Mouse (Mus musculus): ENCODE data around the gene Gclc. TPM values are rescaled to one million over a fixed set of nuclear protein-coding genes. Genes with fewer than 3 reads are reported as not detected.
"Not testable (repeated sequence)": the region's sequence is repeated elsewhere in the genome, so short reads cannot be mapped to it uniquely, and the experiment has no call there.

The Gclc gene
- polyA plus RNA-seq, 1 experiment from 2014 or later: 26.8 TPM

DNA sequence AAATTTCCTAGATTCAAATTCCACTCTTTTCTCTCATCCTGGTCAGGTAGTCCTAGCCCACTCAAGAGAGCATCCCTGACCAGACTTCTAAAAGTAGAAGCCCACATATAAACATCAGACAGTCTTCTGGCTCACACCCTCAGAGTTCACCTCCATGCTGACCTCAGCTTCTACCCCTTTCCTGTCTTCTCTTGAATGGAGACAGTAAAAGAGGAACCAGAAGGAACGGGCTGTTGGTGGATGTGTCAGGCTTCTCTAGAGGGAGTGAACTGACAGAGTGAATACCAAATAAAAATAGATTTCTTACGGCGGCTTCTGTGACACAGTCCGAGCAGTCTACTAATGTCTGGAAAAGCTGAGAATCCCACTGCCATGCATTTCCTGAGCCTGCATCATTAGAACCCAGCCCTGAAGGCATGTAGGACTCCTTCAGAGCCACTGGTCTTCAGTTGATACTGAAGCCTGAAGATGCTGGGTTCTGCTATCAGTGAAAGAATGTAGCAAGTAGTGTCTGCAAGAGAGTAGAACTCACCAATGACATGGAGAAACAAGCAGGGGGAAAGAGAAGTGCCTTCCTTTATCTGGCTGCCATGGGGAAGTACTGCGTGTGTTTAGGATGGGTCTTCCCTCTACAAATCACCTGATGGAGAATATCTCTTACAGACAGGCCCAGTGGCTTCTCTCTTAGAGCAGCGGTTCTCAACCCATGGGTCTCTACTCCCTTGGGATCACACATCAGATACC lies 16.9 kb upstream of the Gclc start:
- Histone ChIP-seq H3K4me3 (ENCODE audit: low read length) (no peak overlapping the region), H3K27me3 (ENCODE audit: insufficient read depth, low read length) (no peaks in the 10 kb centered on the region), H3K4me1 (ENCODE audit: insufficient read depth, low read length) (no peaks in the 10 kb centered on the region), H3K9me3 (ENCODE audit: low read length) (peaks cover 12% of the 10 kb centered on the region; the same call in 1 of the 2 replicates), H3K9ac (replicated peaks; ENCODE audit: low read length) (no peak overlapping the region), H3K36me3 (ENCODE audit: insufficient read depth, low read length) (no peaks in the 10 kb centered on the region), H3K4me2 (replicated peaks; ENCODE audit: low read depth, low read length) (no peak overlapping the region), H3K27ac (ENCODE audit: low read length) (no peak overlapping the region)
- no peak for ATAC-seq (ENCODE audit: low FRiP score, low TSS enrichment)
- WGBS: 79% methylated on average over 6 of the region's 6 CpGs

DNA sequence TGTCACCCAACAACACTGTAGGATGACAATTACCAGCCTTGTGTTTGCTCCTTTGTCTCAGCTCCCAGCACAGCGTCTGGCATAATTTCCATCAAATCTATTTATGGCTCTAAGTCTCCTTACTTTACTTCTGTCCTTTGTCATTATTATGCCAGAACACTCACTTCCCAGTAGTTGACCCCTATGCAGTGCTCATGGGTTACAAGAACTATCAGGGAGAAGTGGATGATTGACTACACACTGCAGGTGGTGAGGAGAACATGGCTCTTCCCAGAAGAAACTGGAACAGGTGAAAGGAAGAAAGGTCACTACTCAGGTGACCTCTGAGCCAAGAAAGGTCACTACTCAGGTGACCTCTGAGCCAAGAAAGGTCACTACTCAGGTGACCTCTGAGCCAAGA lies 12.9 kb upstream of the Gclc start:
- Histone ChIP-seq H3K27ac (ENCODE audit: low read length) (no peak overlapping the region), H3K4me2 (replicated peaks; ENCODE audit: low read depth, low read length) (no peak overlapping the region), H3K4me1 (ENCODE audit: insufficient read depth, low read length) (peaks cover 3% of the 10 kb centered on the region; the same call in 1 of the 2 replicates), H3K36me3 (ENCODE audit: insufficient read depth, low read length) (no peaks in the 10 kb centered on the region), H3K9me3 (ENCODE audit: low read length) (no peaks in the 10 kb centered on the region), H3K9ac (replicated peaks; ENCODE audit: low read length) (no peak overlapping the region), H3K4me3 (ENCODE audit: low read length) (no peak overlapping the region), H3K27me3 (ENCODE audit: insufficient read depth, low read length) (no peaks in the 10 kb centered on the region)
- ATAC-seq (ENCODE audit: low FRiP score, low TSS enrichment): no peak
- 64% methylated on average over 1 of the region's 1 CpGs for WGBS

DNA sequence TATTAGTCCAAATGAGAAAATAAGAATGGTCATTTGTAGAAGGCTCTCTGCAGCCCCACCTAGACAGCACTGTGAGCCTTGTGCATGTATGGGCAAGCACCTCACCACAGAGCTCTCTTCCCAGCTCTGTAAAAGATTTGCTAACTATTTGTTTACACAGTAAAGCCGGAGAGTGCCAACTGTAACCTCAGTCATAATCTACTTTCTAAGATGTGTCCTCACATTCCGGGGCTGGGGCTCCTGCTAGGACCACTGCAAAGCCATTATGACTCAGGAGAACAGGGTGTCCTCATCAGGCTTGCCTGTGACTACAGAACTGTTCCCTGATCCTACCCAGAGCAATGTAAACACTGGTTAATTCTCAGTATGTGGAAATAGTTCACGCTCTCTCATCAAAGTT lies 9.5 kb upstream of the Gclc start:
- Histone ChIP-seq H3K4me1 (ENCODE audit: insufficient read depth, low read length) (peaks cover 3% of the 10 kb centered on the region; the same call in 1 of the 2 replicates), H3K4me3 (ENCODE audit: low read length) (no peak overlapping the region), H3K4me2 (replicated peaks; ENCODE audit: low read depth, low read length) (no peak overlapping the region), H3K27me3 (ENCODE audit: insufficient read depth, low read length) (no peaks in the 10 kb centered on the region), H3K9ac (replicated peaks; ENCODE audit: low read length) (no peak overlapping the region), H3K9me3 (ENCODE audit: low read length) (no peaks in the 10 kb centered on the region), H3K36me3 (ENCODE audit: insufficient read depth, low read length) (no peaks in the 10 kb centered on the region), H3K27ac (ENCODE audit: low read length) (no peak overlapping the region)
- WGBS: 49% methylated on average over 3 of the region's 3 CpGs
- peak; percentile 69 for ATAC-seq (ENCODE audit: low FRiP score, low TSS enrichment)

DNA sequence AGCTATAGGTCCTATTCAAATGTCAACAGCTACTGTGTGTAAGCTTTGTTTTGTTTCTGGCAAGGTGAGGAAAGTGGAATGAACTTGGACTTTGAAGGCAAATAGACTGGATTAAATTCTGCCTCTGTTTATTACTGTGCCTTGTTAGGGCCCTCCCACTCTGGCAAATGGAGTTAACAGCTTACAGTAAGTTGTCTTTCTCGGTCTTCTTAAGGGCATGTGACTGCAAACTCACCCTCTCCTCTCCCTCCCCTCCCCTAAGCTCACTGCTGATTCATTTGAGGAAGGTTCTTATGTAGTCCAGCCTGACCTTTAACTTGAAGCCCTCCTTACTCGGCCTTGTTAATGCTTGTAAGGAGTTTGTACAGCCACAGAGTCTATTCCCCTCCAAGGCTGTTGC lies 8.0 kb upstream of the Gclc start:
- Histone ChIP-seq H3K9ac (replicated peaks; ENCODE audit: low read length) (no peak overlapping the region), H3K36me3 (ENCODE audit: insufficient read depth, low read length) (no peaks in the 10 kb centered on the region), H3K27me3 (ENCODE audit: insufficient read depth, low read length) (no peaks in the 10 kb centered on the region), H3K4me2 (replicated peaks; ENCODE audit: low read depth, low read length) (no peak overlapping the region), H3K4me3 (ENCODE audit: low read length) (no peak overlapping the region), H3K4me1 (ENCODE audit: insufficient read depth, low read length) (peaks cover 5% of the 10 kb centered on the region; the same call in 1 of the 2 replicates), H3K27ac (ENCODE audit: low read length) (no peak overlapping the region), H3K9me3 (ENCODE audit: low read length) (no peaks in the 10 kb centered on the region)
- WGBS: 17% methylated on average over 2 of the region's 2 CpGs
- no peak for ATAC-seq (ENCODE audit: low FRiP score, low TSS enrichment)

DNA sequence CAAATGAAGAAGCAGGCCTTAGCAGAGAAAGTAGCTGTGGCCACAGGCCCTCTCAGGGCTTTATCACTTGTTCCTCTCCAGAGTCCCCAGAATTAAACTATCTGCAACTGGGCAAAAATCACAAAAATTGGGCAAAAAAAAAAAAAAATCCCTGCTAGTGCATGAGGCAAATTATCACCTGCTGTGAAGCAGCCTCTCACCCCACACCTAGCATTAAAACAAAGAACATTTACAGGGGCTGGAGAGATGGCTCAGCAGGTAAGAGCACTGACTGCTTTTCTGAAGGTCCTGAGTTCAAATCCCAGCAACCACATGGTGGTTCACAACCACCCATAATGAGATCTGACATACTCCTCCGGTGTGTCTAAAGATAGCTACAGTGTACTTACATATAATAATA lies 6.0 kb upstream of the Gclc start:
- WGBS: 88% methylated on average over 1 of the region's 1 CpGs

DNA sequence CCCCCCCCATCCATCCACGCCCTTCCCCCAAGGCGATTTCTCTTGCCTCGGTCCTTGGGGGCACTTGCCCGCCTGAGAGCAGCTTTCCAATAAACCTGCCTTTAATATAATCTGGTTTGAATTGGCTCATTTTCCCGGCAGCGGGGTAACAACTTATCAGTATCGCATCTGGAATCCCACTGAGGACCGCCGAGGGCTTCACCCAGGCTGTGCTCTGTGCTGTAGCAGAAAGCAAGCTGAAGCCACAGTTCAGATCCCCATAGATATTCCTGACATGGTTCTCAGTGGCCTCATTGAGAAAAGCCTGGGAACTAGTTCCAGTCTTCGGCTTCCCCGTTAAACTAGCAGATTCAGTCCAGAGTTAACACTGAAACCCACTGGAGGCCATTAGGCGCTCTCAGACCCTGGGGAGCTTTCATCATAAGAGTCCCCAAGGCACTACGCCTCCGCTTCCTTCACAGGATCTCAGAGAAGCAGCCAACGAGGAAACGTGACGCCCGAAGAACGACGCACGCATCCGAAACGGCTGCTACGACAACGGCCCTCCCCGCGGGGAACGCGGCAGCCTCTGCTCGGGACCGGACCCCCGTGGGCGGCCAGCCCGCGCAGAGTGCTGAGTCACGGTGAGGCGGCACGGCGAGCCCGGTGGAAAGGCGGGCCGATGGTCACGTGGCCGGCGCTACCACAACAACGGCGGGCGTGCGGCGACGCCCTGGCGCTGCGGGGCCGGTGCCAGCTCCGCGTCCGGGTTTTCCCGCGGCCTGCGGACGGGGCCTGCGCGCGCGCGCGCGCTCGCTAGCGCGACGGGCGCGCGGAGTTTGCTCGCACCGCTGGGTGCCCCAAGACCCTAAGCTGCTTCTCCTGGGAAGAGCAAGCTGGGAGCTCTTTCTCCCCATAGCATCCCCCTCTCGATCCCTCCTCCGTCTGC lies 3.9 kb upstream of the Gclc start:
- H3K4me2 ChIP-seq (replicated peaks; ENCODE audit: low read depth, low read length): peak overlapping the region; percentile 84
- no peaks in the 10 kb centered on the region for H3K36me3 ChIP-seq (ENCODE audit: insufficient read depth, low read length)
- WGBS: under 1% methylated on average over 74 of the region's 79 CpGs
- H3K27me3 ChIP-seq (ENCODE audit: insufficient read depth, low read length): no peaks in the 10 kb centered on the region
- peak overlapping the region; percentile 60 for H3K4me3 ChIP-seq (ENCODE audit: low read length)
- H3K27ac ChIP-seq (ENCODE audit: low read length): peak overlapping the region; percentile 95
- H3K9me3 ChIP-seq (ENCODE audit: low read length): no peaks in the 10 kb centered on the region
- H3K4me1 ChIP-seq (ENCODE audit: insufficient read depth, low read length): peaks cover 7% of the 10 kb centered on the region; the same call in 1 of the 2 replicates
- ATAC-seq (ENCODE audit: low FRiP score, low TSS enrichment): peak; percentile 79
- H3K9ac ChIP-seq (replicated peaks; ENCODE audit: low read length): peak overlapping the region; percentile 77

More for the DNA sequence above, 6.0 kb upstream of the Gclc start:
- not testable (repeated sequence) for H3K27ac ChIP-seq (ENCODE audit: low read length); H3K4me3 ChIP-seq (ENCODE audit: low read length); H3K9ac ChIP-seq (replicated peaks; ENCODE audit: low read length); ATAC-seq (ENCODE audit: low FRiP score, low TSS enrichment); H3K36me3 ChIP-seq (ENCODE audit: insufficient read depth, low read length); H3K27me3 ChIP-seq (ENCODE audit: insufficient read depth, low read length); H3K9me3 ChIP-seq (ENCODE audit: low read length); H3K4me1 ChIP-seq (ENCODE audit: insufficient read depth, low read length); H3K4me2 ChIP-seq (replicated peaks; ENCODE audit: low read depth, low read length)

DNA sequence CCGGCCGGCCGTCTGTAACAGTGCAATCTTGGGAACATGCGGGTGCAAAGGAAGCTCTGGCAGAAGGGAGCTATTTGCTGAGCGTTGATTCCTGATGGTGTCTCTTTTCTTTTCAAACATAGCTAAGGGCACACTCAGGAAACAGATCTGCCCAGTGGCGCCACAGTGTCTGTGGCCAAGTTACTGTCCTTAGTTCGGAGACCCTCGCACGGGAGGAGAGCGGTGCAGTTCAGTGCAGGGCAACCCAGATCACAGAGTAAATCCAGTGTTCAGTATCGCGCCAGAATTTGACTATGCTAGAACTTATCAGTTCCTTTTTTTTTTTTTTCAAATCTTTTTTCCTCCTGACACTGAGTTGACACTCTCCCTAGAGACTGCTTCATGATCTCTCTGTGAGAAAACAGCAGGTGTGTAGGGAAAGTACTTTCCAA lies 3.2 kb upstream of the Gclc start:
- H3K4me1 ChIP-seq (ENCODE audit: insufficient read depth, low read length): peaks cover 14% of the 10 kb centered on the region; the same call in 1 of the 2 replicates
- no peaks in the 10 kb centered on the region for H3K9me3 ChIP-seq (ENCODE audit: low read length)
- peak overlapping the region; percentile 95 for H3K27ac ChIP-seq (ENCODE audit: low read length)
- H3K4me2 ChIP-seq (replicated peaks; ENCODE audit: low read depth, low read length): peak overlapping the region; percentile 84
- WGBS: under 1% methylated on average over 12 of the region's 12 CpGs
- peak overlapping the region; percentile 60 for H3K4me3 ChIP-seq (ENCODE audit: low read length)
- H3K27me3 ChIP-seq (ENCODE audit: insufficient read depth, low read length): no peaks in the 10 kb centered on the region
- ATAC-seq (ENCODE audit: low FRiP score, low TSS enrichment): peak; percentile 7; the same call in 1 of the 2 replicates
- H3K9ac ChIP-seq (replicated peaks; ENCODE audit: low read length): peak overlapping the region; percentile 77
- H3K36me3 ChIP-seq (ENCODE audit: insufficient read depth, low read length): no peaks in the 10 kb centered on the region

DNA sequence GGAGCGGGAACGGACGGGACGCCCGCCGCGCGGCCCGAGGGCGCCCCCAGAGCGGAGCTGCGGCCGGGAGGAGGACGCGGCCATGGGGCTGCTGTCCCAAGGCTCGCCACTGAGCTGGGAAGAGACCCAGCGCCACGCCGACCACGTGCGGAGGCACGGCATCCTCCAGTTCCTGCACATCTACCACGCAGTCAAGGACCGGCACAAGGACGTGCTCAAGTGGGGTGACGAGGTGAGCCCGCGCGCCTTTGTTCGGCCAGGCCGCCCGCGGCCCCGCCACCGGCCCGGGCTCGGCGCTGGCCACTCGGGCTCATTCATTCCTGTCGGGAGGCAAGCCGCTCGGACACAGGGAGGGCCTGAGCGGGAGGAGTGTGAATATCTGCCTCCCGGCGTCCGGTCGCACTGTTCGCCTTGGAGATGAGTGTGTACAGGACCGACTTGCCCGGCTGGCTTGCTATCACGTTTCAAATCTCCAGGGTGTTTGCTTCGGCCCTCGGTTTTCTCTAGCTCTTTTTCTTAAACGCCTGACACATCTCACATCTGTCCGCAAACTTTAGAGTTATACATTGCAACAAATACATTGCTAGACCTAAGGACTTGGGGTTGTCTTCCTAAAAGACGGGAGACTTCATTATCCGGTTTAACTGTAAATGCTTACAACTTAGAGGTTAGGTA lies 530 bp downstream of the Gclc start:
- H3K27me3 ChIP-seq (ENCODE audit: insufficient read depth, low read length): no peaks in the 10 kb centered on the region
- peak overlapping the region; percentile 88 for H3K9ac ChIP-seq (replicated peaks; ENCODE audit: low read length)
- H3K36me3 ChIP-seq (ENCODE audit: insufficient read depth, low read length): no peaks in the 10 kb centered on the region
- WGBS: under 1% methylated on average over 56 of the region's 57 CpGs
- no peaks in the 10 kb centered on the region for H3K9me3 ChIP-seq (ENCODE audit: low read length)
- H3K27ac ChIP-seq (ENCODE audit: low read length): peak overlapping the region; percentile 83
- peak; percentile 85 for ATAC-seq (ENCODE audit: low FRiP score, low TSS enrichment)
- H3K4me1 ChIP-seq (ENCODE audit: insufficient read depth, low read length): peaks cover 19% of the 10 kb centered on the region; the same call in 1 of the 2 replicates
- H3K4me2 ChIP-seq (replicated peaks; ENCODE audit: low read depth, low read length): peak overlapping the region; percentile 63
- H3K4me3 ChIP-seq (ENCODE audit: low read length): peak overlapping the region; percentile 78

DNA sequence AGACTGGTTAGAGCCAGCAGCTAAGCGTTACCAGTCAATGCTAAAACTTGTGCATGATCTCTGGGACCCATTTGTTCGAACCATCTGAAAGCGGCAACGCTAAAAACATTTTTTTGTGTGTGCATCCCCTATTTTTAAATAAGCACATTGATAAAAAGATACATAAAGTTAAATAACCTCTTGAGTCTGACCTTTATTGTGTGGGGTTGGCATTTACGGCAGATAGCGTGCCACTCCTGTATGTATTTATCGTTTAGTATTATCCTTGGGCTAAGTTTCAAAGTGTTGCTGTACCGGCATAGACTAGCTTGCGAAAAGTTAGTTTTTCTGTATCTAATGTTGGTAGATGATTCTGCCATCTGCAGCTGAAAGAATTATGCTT lies 1.1 kb downstream of the Gclc start:
- WGBS: 15% methylated on average over 9 of the region's 9 CpGs
- H3K27me3 ChIP-seq (ENCODE audit: insufficient read depth, low read length): no peaks in the 10 kb centered on the region
- H3K36me3 ChIP-seq (ENCODE audit: insufficient read depth, low read length): no peaks in the 10 kb centered on the region
- peak overlapping the region; percentile 78 for H3K4me3 ChIP-seq (ENCODE audit: low read length)
- no peak for ATAC-seq (ENCODE audit: low FRiP score, low TSS enrichment)
- H3K27ac ChIP-seq (ENCODE audit: low read length): no peak overlapping the region
- H3K9ac ChIP-seq (replicated peaks; ENCODE audit: low read length): peak overlapping the region; percentile 88
- H3K4me2 ChIP-seq (replicated peaks; ENCODE audit: low read depth, low read length): peak overlapping the region; percentile 63
- no peaks in the 10 kb centered on the region for H3K9me3 ChIP-seq (ENCODE audit: low read length)
- H3K4me1 ChIP-seq (ENCODE audit: insufficient read depth, low read length): peaks cover 19% of the 10 kb centered on the region; the same call in 1 of the 2 replicates

All from kidney, embryonic 16.5 days (tissue).